Mouse (Mus musculus) kidney, adult 2 months (tissue): Measurements from ENCODE around the gene Pomgnt1.

Source experiments
- CTCF ChIP-seq: fragments of 200-500 bp; conservative IDR thresholded peaks from 2 replicates; pipeline ENCODE4 v1.5.1; 2011; ENCODE audit warnings: low read depth, mild to moderate bottlenecking, control low read depth, low read length, moderate library complexity, mixed read lengths; ENCODE audit not compliant: insufficient read depth, insufficient read length
- POLR2A ChIP-seq: fragments of 200-500 bp; IDR thresholded peaks from one replicate; pipeline ENCODE4 v1.6.1; 2011; ENCODE audit warnings: low read depth, low read length, control low read depth

DNA sequence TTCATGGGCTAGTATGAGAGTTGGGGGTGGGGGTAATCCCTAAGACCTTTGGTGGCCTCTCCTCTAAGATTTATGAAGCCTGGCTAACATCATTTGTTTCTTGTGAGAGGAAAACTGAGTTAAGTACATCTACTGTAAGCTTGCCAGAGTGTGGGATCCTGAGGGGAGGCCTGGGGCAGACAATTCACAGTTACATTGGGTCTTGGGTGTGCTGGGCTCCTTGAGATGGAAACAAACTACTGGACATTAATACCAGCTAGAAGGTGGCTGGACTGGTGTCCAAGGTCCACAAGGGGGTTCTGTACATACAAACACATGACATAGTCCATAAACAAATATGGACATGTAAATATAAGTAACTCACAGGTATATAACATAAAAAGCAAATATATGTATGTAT is 51.5 kb downstream of the Pomgnt1 start:
- no peak for TF ChIP-seq CTCF
- TF ChIP-seq POLR2A = no peak
